Mouse (Mus musculus) adrenal gland, adult 2 months (tissue): ENCODE measurements around the gene Afap1l2. TPM values are rescaled to one million over a fixed set of nuclear protein-coding genes. Genes with fewer than 3 reads are reported as not detected.
A peak's percentile ranks its signal among the peaks of the same experiment; 100 is the strongest.

Source experiments
- DNase-seq: peaks from one replicate; pipeline ENCODE4 v3.0.0; 2021
- polyA plus RNA-seq: library from polyadenylated mRNA; depleted of rRNA; stranded (reverse); fragments of >200 nt; gene quantifications from 2 replicates; pipeline ENCODE4 v1.2.3, GENCODE M21; 2012; rRNA removed
- total RNA-seq, 2 experiments: library from RNA; stranded (reverse); gene quantifications; 2 replicates each; pipeline ENCODE4 v1.2.3; 2021

Gene Afap1l2
- total and polyA plus RNA-seq, 3 experiments, result 5.6 to 29.7 (median 22.7) TPM

DNA sequence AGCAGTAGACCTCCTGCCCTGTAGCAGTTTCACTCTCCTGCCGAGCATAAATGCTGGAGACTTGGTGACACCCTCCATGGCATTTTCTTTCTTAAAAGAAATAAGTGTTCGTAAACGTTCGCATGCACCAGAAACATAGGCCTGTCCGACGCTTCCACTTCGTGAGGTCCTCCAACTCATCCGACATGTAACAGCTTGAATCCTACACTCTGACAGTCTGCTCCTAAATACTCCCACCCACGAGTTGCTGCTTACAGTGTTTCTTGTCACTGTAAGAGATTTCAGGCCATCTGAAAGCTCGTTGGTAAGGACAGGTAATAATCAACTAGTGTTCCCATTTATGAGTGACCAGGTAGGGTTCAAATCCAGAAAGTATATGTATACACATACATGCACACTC, 120.1 kb downstream of the Afap1l2 start:
- no peak for DNase-seq

DNA sequence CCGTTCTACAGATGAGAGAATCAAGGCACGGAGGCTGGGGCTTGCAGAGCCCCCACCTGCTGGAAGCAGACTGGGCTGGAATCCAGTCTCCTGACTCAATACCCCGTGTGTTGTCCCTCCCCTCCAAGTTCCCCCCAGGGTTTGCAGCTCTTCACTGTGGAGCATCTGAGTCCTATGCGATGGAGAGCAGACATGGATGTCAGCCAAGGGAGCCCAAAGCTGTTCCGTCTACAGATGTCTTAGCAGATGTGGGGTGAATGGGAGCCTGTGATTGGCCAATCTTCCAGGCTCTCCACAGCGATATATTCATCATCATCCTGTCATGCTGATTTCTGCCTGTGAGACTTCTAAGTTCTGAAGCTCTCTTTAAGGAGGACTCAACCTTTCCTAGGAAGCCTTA, 130.7 kb downstream of the Afap1l2 start:
- no peak for DNase-seq

DNA sequence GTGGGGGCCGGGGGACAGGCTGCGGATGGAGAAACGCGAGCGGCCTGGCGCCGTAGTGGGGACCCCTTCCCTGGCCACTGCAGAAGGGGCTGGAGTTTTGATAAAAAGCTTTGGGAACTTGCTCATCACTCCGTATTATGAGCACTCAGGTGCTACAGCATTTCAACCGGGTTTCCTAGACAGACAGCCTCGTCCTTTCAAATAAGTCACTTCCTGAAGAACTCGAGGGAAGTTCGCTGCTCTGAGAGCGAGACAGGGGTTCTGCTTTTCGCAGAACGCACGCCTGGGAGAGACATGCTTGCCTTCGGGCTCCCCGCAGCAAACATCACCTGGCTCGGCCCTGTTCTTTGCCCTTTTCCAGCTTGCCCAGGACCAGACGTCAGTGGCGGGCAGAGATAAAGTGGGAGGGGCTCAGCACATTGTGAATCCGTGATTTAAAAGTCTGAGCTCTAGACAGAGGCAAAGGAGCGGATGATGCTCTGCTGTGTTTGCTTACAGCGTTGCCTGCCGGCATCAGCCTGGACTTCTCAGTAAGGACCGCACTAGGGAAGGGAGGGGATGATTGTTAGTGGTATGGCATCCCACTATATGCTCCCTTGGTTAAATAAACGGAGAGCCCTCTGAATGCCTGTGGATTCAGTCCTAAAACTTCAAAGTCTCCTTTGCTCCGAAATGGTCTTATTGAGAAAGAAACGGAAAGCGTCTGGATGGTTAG, 133.3 kb downstream of the Afap1l2 start:
- DNase-seq, result no peak

DNA sequence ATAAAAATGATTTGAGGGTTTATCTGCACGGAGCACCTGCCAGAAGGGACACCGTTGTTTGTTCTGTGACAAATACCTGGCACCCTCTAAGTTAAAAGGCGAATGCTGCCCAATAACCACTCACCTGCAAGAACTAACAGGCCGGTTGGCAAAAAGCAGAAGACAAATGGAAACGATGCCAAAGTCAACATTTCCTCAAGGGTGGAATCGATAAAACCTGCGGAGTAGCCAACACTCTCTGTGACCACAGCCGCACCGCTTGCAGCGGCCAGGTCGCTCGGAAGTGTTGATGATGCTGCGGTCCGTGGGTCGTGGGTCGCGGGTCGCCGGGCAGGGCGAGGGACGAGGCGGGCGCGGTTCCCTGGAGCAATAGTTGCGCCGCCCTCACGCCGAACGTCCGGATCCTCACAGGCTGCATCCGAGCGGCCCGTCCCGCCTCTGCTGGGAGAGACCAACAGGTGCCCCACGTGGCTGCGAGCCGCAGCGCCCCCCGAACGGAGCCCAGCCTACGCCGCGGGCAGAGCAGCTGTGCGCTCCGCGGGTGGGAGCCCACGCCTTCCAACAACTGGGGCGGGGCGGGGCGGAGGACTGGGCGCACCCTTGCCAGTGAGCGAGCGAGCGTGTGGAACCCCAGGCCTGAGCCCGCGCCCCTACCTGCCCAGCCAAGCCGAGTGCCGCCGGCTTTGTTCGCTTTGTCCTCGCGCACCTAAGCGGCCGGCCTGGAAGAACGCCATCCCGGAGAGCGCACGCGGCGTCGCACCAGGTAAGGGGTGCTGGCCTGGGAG, 134.0 kb downstream of the Afap1l2 start, which contains the start of gene Vwa2:
Gene Vwa2 (plus strand): TSS at position 434 of the 785 bp plus-strand sequence.
- DNase-seq, result peak; percentile 10

DNA sequence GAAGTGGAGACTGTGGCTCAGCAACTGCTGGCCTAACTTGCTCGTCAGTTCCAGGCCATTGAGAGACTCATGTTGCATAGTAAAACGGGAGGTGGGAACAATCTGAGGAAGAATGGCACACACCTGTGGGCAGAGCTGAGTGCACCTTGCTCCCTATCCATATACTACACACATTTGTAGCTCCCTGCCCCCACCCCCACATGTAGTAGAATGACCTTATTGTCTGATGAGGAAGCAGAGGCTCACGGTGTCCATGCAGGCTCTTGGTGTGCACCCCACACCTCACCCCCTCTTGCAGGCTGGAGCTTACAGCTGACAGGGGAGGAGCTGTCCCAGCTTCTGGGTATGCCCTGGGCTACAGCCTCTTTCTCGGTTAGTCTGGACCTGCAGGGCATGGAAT, 140.3 kb downstream of the Afap1l2 start:
- no peak for DNase-seq

Other genes starting within 250 kb of the Afap1l2 start
- gene Ccdc186, start 186.0 kb downstream of the Afap1l2 start, total RNA-seq, result 10 to 100 TPM; 22.0 to 33.8 TPM
- gene Ccdc186, start 186.0 kb downstream of the Afap1l2 start, polyA plus RNA-seq, result 1.3 and 2.4 TPM in 2 replicates
- not detected for gene Tdrd1, start 182.0 kb downstream of the Afap1l2 start, total RNA-seq
- gene Tdrd1, start 182.0 kb downstream of the Afap1l2 start, polyA plus RNA-seq, result not detected in 2 replicates
- not detected for gene Vwa2, start 134.0 kb downstream of the Afap1l2 start, total RNA-seq
- not detected in 2 replicates for gene Vwa2, start 134.0 kb downstream of the Afap1l2 start, polyA plus RNA-seq